Mouse (Mus musculus) ovary, adult 10 weeks (tissue): Measurements from ENCODE around the gene Smok3b. TPM values are rescaled to one million over a fixed set of nuclear protein-coding genes. Genes with fewer than 3 reads are reported as not detected.

Experiments used
- polyA plus RNA-seq: library from polyadenylated mRNA; stranded (reverse); fragments of 350-450 nt; fragmentation: Illumina TruSeq; extraction: RNeasy Lipid Tissue Mini Kit (QIAGEN cat#74804); gene quantifications from one replicate; pipeline ENCODE4 v1.2.3, GENCODE M21; 2014

The Smok3b gene
- not detected for polyA plus RNA-seq

DNA sequence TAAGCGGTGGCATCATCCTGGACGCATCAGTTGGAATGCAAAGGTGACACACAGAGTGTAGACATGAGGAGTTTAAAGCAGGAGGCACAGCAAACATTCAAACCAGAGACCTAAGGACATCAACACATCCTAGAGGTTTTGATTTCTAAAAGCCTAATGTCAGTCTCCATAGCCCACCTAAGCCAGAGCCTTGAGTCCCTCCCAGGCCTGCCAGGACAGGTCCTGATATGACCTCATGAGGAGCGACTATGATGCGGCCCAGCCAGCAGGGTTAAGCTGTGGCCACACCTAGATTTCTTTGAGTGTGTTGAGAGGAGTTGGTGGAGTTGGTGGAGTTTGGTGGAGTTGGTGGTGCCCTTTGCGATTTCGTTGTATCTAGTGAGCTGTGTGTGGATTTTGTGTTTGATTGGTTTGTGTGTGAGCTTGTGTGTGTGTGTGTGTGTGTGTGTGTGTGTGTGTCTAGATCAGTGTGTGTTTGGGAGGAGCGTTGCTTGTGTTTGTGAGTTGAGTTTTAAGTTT, at the start of gene Smok3b, which contains the start of gene Smok3a:
TSS of gene Smok3b (plus strand) at position 469 of the 519 bp plus-strand sequence.
TSS of gene Smok3a (plus strand) at position 301 of the 519 bp plus-strand sequence.

DNA sequence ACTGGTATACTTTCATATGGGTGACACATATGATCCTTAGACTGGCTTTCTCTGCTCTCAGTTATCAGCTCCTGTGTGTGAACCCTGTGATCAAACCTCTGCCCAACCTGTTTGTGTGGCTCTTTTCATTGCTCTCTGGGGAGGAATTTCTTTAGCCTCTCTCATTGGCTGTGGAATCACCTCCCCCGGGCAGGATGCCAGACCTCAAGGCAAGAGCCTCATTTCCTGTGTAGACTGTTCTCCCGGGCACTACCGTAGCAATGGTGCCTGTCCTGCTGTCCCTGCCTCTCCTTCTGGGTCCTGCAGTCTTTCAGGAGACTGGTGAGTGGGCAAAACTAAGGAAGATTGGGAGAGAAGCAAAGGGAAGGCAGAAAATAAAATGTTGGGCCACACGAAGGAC, 39.9 kb upstream of the Smok3b start, which contains the start of gene Azgp1:
TSS of gene Azgp1 (plus strand) at position 221 of the 400 bp plus-strand sequence.

DNA sequence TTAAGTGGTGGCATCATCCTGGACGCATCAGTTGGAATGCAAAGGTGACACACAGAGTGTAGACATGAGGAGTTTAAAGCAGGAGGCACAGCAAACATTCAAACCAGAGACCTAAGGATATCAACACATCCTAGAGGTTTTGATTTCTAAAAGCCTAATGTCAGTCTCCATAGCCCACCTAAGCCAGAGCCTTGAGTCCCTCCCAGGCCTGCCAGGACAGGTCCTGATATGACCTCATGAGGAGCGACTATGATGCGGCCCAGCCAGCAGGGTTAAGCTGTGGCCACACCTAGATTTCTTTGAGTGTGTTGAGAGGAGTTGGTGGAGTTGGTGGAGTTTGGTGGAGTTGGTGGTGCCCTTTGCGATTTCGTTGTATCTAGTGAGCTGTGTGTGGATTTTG, 31.7 kb downstream of the Smok3b start, which contains the start of gene Smok3c:
TSS of gene Smok3c (plus strand) at position 301 of the 400 bp plus-strand sequence.

DNA sequence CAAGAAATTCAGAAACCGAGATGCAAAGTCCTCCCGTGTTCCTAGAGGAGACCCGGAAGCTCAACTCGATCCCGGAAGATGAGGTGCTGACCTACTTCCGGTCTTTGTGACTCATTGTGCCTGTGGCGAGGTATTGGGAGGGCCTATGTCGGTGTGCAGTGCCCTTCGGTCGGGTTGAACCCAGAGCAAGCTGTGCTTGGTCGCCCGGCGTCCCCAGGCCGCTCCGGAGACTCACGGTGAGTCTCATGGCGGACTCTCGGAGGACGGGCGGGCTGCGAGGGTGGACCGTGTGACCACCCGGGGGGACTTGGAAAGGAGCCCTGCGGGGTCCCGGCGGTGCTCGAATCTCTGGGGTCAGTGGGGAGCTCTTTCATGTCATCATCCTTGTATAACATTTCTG, 63.8 kb downstream of the Smok3b start, which contains the start of gene Zkscan1:
TSS of gene Zkscan1 (plus strand) at position 89 of the 400 bp plus-strand sequence.

Other genes starting within 250 kb of the Smok3b start
- gene Ppp1r35, start 242.6 kb upstream of the Smok3b start, polyA plus RNA-seq, result 2.3 TPM
- 13.7 TPM for gene Mepce, start 233.8 kb upstream of the Smok3b start, polyA plus RNA-seq
- 6.6 TPM for gene Zcwpw1, start 233.6 kb upstream of the Smok3b start, polyA plus RNA-seq
- 0.46 TPM for gene Pilra, start 185.1 kb upstream of the Smok3b start, polyA plus RNA-seq
- not detected for gene Pilrb1, start 163.3 kb upstream of the Smok3b start, polyA plus RNA-seq
- 0.86 TPM for gene Pilrb2, start 149.6 kb upstream of the Smok3b start, polyA plus RNA-seq
- gene Cyp3a13, start 99.8 kb upstream of the Smok3b start, polyA plus RNA-seq, result not detected
- gene Gjc3, start 58.3 kb upstream of the Smok3b start, polyA plus RNA-seq, result 6.4 TPM
- not detected for gene Azgp1, start 39.9 kb upstream of the Smok3b start, polyA plus RNA-seq
- gene Smok3a, start 168 bp upstream of the Smok3b start, polyA plus RNA-seq, result not detected
- gene Smok3c, start 31.8 kb downstream of the Smok3b start, polyA plus RNA-seq, result not detected
- gene Zkscan1, start 63.7 kb downstream of the Smok3b start, polyA plus RNA-seq, result 67.3 TPM
- gene Zscan21, start 95.5 kb downstream of the Smok3b start, polyA plus RNA-seq, result 20.4 TPM
- 36.9 TPM for gene Zfp113, start 134.3 kb downstream of the Smok3b start, polyA plus RNA-seq
- 66.2 TPM for gene Cops6, start 139.6 kb downstream of the Smok3b start, polyA plus RNA-seq
- 4.1 TPM for gene Ap4m1, start 150.6 kb downstream of the Smok3b start, polyA plus RNA-seq
- gene Mcm7, start 151.0 kb downstream of the Smok3b start, polyA plus RNA-seq, result 28.4 TPM
- gene Taf6, start 166.0 kb downstream of the Smok3b start, polyA plus RNA-seq, result 3.8 TPM
- gene Cnpy4, start 166.1 kb downstream of the Smok3b start, polyA plus RNA-seq, result 35.7 TPM
- 0.48 TPM for gene Mblac1, start 172.9 kb downstream of the Smok3b start, polyA plus RNA-seq
- 0.54 TPM for gene Nxpe5, start 204.5 kb downstream of the Smok3b start, polyA plus RNA-seq
- gene Lamtor4, start 234.1 kb downstream of the Smok3b start, polyA plus RNA-seq, result not detected
- 0.51 TPM for gene BC037034, start 242.6 kb downstream of the Smok3b start, polyA plus RNA-seq